Mouse (Mus musculus): Measurements from ENCODE around the gene 4933430I17Rik.

- TF ChIP-seq CTCF (IDR thresholded peaks at IDR 0.05; ENCODE audit: control insufficient read depth, insufficient read depth, insufficient read length) (no peak), MYOD1 (IDR thresholded peaks at IDR 0.05; ENCODE audit: control insufficient read depth, insufficient read length, low read depth) (no peak)
These were observed 8.6 kb upstream of the 4933430I17Rik start for GRCm38 (mm10) chr4:62516579-62516978.
